Mouse (Mus musculus) neural tube, embryonic 11.5 days (tissue): ENCODE results near the gene Wsb1. TPM values are rescaled to one million over a fixed set of nuclear protein-coding genes. Genes with fewer than 3 reads are reported as not detected.

Experiments
- ATAC-seq: fragments of 200-750 bp; cut with Nextera tagmentation; 2 replicates; pipeline ENCODE4 v1.8.0; 2017; ENCODE audit warnings: moderate number of reproducible peaks, mild to moderate bottlenecking, moderate TSS enrichment, moderate library complexity; ENCODE audit not compliant: insufficient read depth, low FRiP score, low TSS enrichment
- DNase-seq: peaks from one replicate; pipeline ENCODE4 v3.0.0-alpha.2; 2015; ENCODE audit warnings: low spot score
- H3K27ac ChIP-seq: fragments of 300-500 bp; sonication (generic); 2 replicates; pipeline ENCODE4 v1.5.1; 2014; ENCODE audit warnings: low read depth, mild to moderate bottlenecking, low read length
- H3K27me3 ChIP-seq: fragments of 300-500 bp; sonication (generic); 2 replicates; pipeline ENCODE4 v1.6.1; 2014; ENCODE audit warnings: mild to moderate bottlenecking, low read length, mixed read lengths; ENCODE audit not compliant: control insufficient read depth, insufficient read depth
- H3K36me3 ChIP-seq: fragments of 300-500 bp; sonication (generic); 2 replicates; pipeline ENCODE4 v1.6.1; 2014; ENCODE audit warnings: mild to moderate bottlenecking, low read length, moderate library complexity, mixed read lengths; ENCODE audit not compliant: control insufficient read depth, insufficient read depth
- H3K4me1 ChIP-seq: fragments of 300-500 bp; sonication (generic); 2 replicates; pipeline ENCODE4 v1.6.1; 2014; ENCODE audit warnings: low read length, mixed read lengths; ENCODE audit not compliant: control insufficient read depth, insufficient read depth
- H3K4me2 ChIP-seq: fragments of 300-500 bp; sonication (generic); 2 replicates; pipeline ENCODE4 v1.6.1; 2014; ENCODE audit warnings: low read depth, mild to moderate bottlenecking, moderate library complexity
- H3K4me3 ChIP-seq: fragments of 300-500 bp; sonication (generic); 2 replicates; pipeline ENCODE4 v1.5.1; 2014; ENCODE audit warnings: low read depth, low read length
- H3K9ac ChIP-seq: fragments of 300-500 bp; sonication (generic); 2 replicates; pipeline ENCODE4 v1.6.1; 2014; ENCODE audit warnings: mild to moderate bottlenecking, low read length
- H3K9me3 ChIP-seq: fragments of 300-500 bp; sonication (generic); 2 replicates; pipeline ENCODE4 v1.6.1; 2016; ENCODE audit warnings: low read length; ENCODE audit not compliant: control insufficient read depth
- WGBS: fragments of 180-500 bp; shearing (Covaris S2); extraction: QIAGEN DNeasy Blood & Tissue Kit; methylation state at CpG from one replicate; pipeline ENCODE4 v1.1.7; 2014; 5-methylcytosine and 5-hydroxymethylcytosine counted together
- polyA plus RNA-seq: library from polyadenylated mRNA; unstranded; fragments of >200 nt; fragmentation: Nextera tagmentation; extraction: Ambion mirVana; gene quantifications from 2 replicates; pipeline ENCODE4 v1.2.1, GENCODE M21; 2014

Wsb1 gene
- polyA plus RNA-seq, 1 experiment from 2014 or later: 486 TPM

DNA sequence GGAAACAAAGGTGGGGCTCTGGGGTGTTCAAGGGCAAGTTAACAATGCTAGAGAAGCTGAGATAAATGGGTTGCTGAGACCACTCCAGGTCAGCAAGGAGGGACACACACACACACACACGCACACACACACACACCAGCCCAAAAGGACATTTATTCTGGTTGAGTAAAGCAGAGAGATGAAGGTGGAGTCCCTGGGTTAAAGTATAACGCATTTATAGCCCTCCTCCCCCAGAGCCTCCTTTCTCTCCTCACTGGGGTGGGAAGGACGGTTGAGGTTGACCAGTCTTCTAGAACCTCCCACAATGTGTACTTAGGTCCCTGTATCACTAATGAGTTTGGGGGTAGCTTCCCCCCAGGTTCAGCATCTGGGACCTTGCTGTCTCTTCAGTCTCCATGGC is 37.7 kb upstream of the Wsb1 start:
- Histone ChIP-seq H3K9ac (no peak overlapping the region), H3K27me3 (no peaks in the 10 kb centered on the region), H3K27ac (no peak overlapping the region), H3K4me3 (no peak overlapping the region), H3K4me1 (no peaks in the 10 kb centered on the region), H3K9me3 (no peaks in the 10 kb centered on the region), H3K36me3 (no peaks in the 10 kb centered on the region), H3K4me2 (no peak overlapping the region)
- 58% methylated on average over 3 of the region's 3 CpGs for WGBS
- no peak for ATAC-seq
- no peak for DNase-seq

DNA sequence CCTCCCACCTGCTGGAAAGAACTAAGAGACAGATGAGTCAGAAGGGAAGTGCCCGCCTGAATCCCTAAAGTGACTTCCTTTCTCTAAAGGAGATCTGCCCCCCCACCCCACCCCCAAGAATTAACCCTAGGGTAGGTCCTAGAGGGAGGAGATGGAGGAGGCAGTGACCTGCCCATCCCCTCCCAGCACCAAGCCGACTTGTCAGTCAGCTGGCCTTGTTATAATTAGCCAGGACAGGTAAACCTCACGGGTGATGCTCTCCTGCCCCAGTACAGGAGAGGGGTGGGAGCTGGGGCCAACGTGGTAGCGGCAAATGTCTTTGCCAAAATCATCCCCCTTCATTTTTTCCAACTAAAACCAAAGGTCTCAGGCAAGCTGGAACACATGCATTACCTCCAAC is 37.2 kb upstream of the Wsb1 start:
- no peaks in the 10 kb centered on the region for H3K27me3 ChIP-seq
- no peak overlapping the region for H3K9ac ChIP-seq
- H3K9me3 ChIP-seq: no peaks in the 10 kb centered on the region
- H3K4me3 ChIP-seq: no peak overlapping the region
- no peak for ATAC-seq
- H3K27ac ChIP-seq: no peak overlapping the region
- DNase-seq: no peak
- H3K4me1 ChIP-seq: no peaks in the 10 kb centered on the region
- no peaks in the 10 kb centered on the region for H3K36me3 ChIP-seq
- WGBS: 74% methylated on average over 5 of the region's 5 CpGs
- H3K4me2 ChIP-seq: no peak overlapping the region

DNA sequence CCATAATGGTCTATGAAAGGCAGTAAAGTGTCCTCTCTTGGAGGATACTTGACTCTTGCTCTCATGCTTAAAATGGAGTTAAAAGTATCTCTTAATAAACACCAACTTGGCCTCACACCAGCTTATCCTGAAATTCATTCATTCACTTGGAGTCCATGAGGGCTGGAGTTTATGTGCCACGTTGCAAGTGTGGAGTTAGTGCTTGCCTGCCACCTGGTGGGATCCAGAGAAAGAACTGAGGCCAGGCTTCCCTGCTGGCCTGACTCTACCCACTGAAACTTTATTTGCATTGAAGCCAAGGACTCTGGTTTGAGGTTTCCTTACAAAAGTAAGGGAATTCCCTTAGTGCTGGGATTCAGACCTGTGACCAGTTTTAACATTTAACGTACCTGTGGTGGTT is 36.0 kb upstream of the Wsb1 start:
- DNase-seq (peak; percentile 33), ATAC-seq (no peak)
- Histone ChIP-seq H3K36me3 (no peaks in the 10 kb centered on the region), H3K4me2 (no peak overlapping the region), H3K9ac (no peak overlapping the region), H3K27me3 (no peaks in the 10 kb centered on the region), H3K27ac (no peak overlapping the region), H3K4me3 (no peak overlapping the region), H3K4me1 (no peaks in the 10 kb centered on the region), H3K9me3 (no peaks in the 10 kb centered on the region)
- 50% methylated on average over 2 of the region's 2 CpGs for WGBS

DNA sequence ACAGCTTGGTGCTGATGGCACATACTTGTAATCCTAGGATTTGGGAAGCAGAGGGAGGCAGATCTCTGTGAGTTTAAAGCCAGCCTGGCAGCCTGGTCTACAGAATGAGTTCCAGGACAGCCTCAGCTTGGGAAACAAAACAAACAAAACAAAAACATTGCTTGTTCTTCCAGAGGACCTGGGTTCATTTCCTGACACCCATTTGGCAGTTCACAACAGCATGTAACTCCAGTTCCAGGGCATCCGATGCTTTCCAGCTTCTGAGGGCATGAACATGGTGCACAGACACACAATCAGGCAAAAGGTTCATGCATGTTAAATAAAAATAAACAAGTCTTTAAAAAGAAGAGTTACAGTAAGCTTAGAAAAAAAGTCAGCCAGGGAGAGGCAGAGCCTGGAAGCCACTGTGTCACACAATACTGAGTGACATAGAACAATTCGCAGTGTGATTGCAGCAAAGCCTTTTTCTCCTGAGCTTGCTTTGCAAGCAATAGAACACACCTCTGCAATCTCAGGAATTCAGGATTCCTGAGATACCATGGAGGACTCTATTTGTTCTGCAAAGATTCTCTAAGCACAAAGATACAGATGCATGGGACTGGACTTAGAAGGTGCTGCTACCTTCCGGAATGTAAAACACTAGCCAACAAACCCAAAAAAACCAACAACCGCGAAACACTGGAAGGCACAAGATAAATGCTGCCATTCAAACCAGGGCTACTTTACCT is 34.6 kb upstream of the Wsb1 start:
- Histone ChIP-seq H3K9me3 (no peaks in the 10 kb centered on the region), H3K4me1 (no peaks in the 10 kb centered on the region), H3K27ac (no peak overlapping the region), H3K4me3 (no peak overlapping the region), H3K9ac (no peak overlapping the region), H3K36me3 (no peaks in the 10 kb centered on the region), H3K27me3 (no peaks in the 10 kb centered on the region), H3K4me2 (no peak overlapping the region)
- no peak for ATAC-seq
- 88% methylated on average over 5 of the region's 5 CpGs for WGBS
- no peak for DNase-seq

DNA sequence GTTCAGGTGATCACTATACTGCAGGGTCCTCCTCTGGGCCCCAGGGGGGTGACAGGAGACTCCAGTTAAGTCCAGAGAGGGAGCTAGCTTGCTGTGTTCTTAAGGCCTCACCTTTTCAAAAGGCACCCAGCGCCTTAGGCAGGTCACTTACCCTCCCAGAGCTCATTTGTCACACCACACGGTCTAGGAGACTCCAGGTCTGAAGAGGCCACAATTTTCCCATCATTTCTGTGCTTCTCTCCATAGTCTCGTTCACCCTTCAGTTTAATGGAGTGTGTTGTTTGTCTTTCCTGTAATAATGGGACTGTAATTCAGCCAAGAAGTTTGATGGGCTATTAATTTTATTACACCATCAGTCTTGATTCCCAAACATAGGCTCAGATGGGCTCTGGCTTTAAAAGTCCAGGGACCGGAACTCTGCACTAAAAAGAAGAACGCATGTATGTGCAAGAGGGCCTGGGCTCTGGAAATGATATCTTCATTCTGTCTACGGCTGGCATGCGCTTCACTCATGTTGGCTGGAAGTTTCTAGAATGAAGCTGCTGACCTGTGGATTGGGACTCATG is 33.9 kb upstream of the Wsb1 start:
- no peak overlapping the region for H3K27ac ChIP-seq
- H3K4me1 ChIP-seq: no peaks in the 10 kb centered on the region
- no peaks in the 10 kb centered on the region for H3K27me3 ChIP-seq
- H3K9me3 ChIP-seq: no peaks in the 10 kb centered on the region
- 61% methylated on average over 7 of the region's 7 CpGs for WGBS
- H3K4me3 ChIP-seq: no peak overlapping the region
- ATAC-seq: no peak
- no peaks in the 10 kb centered on the region for H3K36me3 ChIP-seq
- no peak for DNase-seq
- H3K4me2 ChIP-seq: no peak overlapping the region
- no peak overlapping the region for H3K9ac ChIP-seq

DNA sequence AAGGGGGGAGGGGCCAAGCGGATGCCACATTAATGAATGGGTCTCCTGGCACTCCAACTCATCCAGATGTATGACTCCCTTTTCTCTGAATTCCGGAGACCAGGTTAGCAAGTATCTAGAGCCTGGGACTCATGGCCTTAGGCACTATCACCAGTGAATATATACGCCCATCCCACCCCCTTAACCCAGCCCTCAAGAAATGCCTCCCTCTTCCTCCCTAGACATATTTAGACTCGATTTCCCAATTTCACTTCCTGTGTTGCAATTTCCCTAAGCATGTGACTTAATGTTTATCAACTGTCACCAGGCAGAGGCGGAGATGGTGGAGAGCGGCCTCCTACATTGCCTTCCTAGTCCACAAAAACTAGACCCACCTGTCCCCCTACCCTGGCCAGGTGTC is 33.0 kb upstream of the Wsb1 start:
- Histone ChIP-seq H3K4me3 (no peak overlapping the region), H3K27ac (no peak overlapping the region), H3K9ac (no peak overlapping the region), H3K4me2 (no peak overlapping the region), H3K27me3 (no peaks in the 10 kb centered on the region), H3K36me3 (no peaks in the 10 kb centered on the region), H3K9me3 (no peaks in the 10 kb centered on the region), H3K4me1 (no peaks in the 10 kb centered on the region)
- DNase-seq: no peak
- 82% methylated on average over 6 of the region's 6 CpGs for WGBS
- no peak for ATAC-seq

DNA sequence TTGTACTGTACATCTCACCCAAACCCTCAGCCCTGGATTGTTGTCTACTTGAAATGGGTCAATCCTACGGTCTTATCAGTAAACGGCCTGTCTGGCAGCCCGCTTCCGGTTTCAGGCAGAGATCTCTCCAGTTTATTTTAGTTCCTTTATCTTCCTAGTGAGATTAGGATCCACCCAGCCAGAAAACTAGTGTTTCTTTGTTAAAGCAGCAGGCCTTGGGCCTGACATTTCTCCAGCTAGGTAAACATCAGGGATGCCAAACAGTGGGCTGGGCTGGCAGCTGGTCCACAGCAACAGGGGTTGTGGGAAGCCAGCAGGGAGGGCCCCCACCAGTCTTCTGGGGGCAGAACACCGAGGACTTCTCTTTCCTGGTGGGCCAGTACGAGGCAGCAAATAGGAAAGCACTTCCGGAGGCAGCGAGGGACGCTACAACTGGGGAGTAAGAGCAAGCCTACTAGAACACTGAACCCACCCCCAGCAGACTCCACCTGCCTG is 31.9 kb upstream of the Wsb1 start:
- no peaks in the 10 kb centered on the region for H3K27me3 ChIP-seq
- H3K9ac ChIP-seq: no peak overlapping the region
- no peaks in the 10 kb centered on the region for H3K36me3 ChIP-seq
- no peak overlapping the region for H3K27ac ChIP-seq
- no peak for DNase-seq
- WGBS: 83% methylated on average over 9 of the region's 9 CpGs
- no peak overlapping the region for H3K4me3 ChIP-seq
- H3K9me3 ChIP-seq: no peaks in the 10 kb centered on the region
- H3K4me1 ChIP-seq: no peaks in the 10 kb centered on the region
- H3K4me2 ChIP-seq: no peak overlapping the region
- ATAC-seq: no peak

DNA sequence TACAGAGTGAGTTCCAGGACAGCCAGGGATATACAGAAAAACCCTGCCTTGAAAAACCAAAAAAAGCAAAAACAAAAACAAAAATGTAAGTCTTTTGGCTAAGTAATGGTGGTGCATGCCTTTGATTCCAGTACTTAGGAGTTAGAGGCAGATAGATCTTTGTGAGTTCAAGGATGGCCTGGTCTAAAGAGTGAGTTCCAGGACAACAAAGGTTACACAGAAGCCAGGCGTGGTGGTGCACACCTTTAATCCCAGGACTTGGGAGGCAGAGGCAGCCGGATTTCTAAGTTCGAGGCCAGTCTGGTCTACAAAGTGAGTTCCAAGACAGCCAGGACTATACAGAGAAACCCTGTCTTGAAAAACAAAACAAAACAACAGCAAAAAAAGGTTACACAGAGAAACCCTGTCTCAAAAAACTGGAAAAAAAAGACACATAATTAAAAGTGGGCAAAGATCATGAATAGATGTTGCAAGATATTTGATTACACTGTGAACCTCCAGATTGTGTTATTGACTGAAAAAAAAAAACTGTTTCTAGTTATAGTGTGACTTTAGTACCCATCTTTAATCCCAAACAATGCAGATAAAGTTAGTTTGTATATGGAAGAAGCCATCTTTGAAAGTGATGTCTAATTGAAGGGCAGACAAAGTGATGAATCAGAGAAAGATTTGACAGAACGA is 29.0 kb upstream of the Wsb1 start:
- Histone ChIP-seq H3K27ac (no peak overlapping the region), H3K9ac (no peak overlapping the region), H3K27me3 (no peaks in the 10 kb centered on the region), H3K4me1 (no peaks in the 10 kb centered on the region), H3K9me3 (no peaks in the 10 kb centered on the region), H3K4me3 (no peak overlapping the region), H3K4me2 (no peak overlapping the region), H3K36me3 (no peaks in the 10 kb centered on the region)
- WGBS: 87% methylated on average over 4 of the region's 4 CpGs
- DNase-seq (no peak), ATAC-seq (no peak)

DNA sequence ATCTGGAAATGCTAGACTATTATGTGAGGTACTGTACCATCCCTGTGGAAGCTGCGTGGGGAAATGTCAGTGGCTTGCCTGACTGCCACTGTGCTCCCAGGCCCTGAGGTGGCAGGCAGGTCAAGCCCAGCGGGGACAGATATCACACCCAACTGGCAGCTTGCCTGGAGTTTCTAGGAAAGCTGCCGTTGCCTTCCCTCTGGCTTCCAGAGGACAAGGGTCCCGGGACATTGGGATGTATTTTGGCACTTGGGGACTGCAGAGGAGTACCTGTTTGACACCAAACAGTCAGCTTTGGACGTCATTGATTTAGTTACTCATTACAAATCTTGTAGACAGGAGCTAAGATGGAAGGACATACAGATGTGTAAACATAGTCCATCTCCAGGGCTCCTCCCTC is 26.9 kb upstream of the Wsb1 start:
- Histone ChIP-seq H3K36me3 (no peaks in the 10 kb centered on the region), H3K4me3 (no peak overlapping the region)
- ATAC-seq: no peak

More for the DNA sequence above, 26.9 kb upstream of the Wsb1 start:
- Histone ChIP-seq H3K9me3 (no peaks in the 10 kb centered on the region), H3K27ac (no peak overlapping the region), H3K27me3 (no peaks in the 10 kb centered on the region), H3K4me2 (no peak overlapping the region), H3K9ac (no peak overlapping the region), H3K4me1 (no peaks in the 10 kb centered on the region)
- 67% methylated on average over 5 of the region's 5 CpGs for WGBS
- no peak for DNase-seq
